Mouse (Mus musculus): ENCODE data around the gene Cc2d1b. TPM values are rescaled to one million over a fixed set of nuclear protein-coding genes. Genes with fewer than 3 reads are reported as not detected.

Cc2d1b gene
- total RNA-seq, 2 experiments from 2014 or later = 28.3 to 34.5 TPM

GRCm38 (mm10) chr4:108634696-108635095, 15.0 kb downstream of the Cc2d1b start:
- DNase-seq (ENCODE audit: low spot score in 2 of 2) = no peak
- intact Hi-C loops (cut with DNase I) = no loop called here

DNA sequence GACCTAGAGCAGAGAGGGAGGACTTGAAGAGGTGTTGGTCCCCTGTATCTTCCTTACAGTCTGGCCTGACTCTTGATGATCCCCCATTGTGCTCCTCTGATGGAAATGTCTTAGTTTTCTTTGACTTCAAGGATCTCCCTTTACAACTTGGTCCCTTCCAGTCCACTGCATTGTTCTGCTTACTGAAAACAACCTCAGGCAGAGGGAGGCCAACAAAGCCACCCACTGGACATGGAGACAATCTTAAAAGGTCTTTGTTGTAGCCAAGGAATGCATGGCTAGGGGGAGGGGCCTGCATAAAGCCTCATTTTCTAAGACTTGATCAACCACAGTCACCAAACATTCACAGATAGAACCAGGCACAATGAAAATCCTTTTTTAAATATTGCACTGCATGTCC, 15.4 kb downstream of the Cc2d1b start:
- DNase-seq (ENCODE audit: low spot score in 2 of 2) = no peak
- intact Hi-C loops (cut with DNase I) = no loop called here

- DNase-seq (ENCODE audit: low spot score in 2 of 2) = no peak
- intact Hi-C loops (cut with DNase I) = no loop called here
Observed at GRCm38 (mm10) chr4:108637721-108638120, 18.0 kb downstream of the Cc2d1b start.

- intact Hi-C loops (cut with DNase I) = no loop called here
- no peak for DNase-seq (ENCODE audit: low spot score in 2 of 2)
Observed at GRCm38 (mm10) chr4:108638752-108639151, 19.0 kb downstream of the Cc2d1b start.

GRCm38 (mm10) chr4:108664407-108664806, 44.7 kb downstream of the Cc2d1b start:
- peak; percentile 18 to 25 for DNase-seq (ENCODE audit: low spot score in 2 of 2)
- intact Hi-C loops (cut with DNase I) = no loop called here

Other genes starting within 250 kb of the Cc2d1b start
- not detected for gene Shisal2a, start 236.6 kb upstream of the Cc2d1b start, total RNA-seq (2021)
- 10 to 100 TPM in 1 of 2 experiments, 1 to 10 TPM in 1; 9.4 to 10.1 TPM for gene Gpx7, start 213.0 kb upstream of the Cc2d1b start, total RNA-seq (2021)
- gene Tut4, start 160.5 kb upstream of the Cc2d1b start, total RNA-seq (2021) = 10 to 100 TPM; 33.3 to 41.0 TPM
- gene Prpf38a, start 40.6 kb upstream of the Cc2d1b start, total RNA-seq (2021) = 10 to 100 TPM; 37.4 to 38.2 TPM
- under 1 TPM in 1 of 2 experiments, not detected in 1; 0.25 TPM for gene Orc1, start 40.5 kb upstream of the Cc2d1b start, total RNA-seq (2021)
- gene 3110021N24Rik, start 99.7 kb downstream of the Cc2d1b start, total RNA-seq (2021) = 1 to 10 TPM in 1 of 2 experiments, under 1 TPM in 1; 0.94 to 1.5 TPM
- gene Zfyve9, start 160.9 kb downstream of the Cc2d1b start, total RNA-seq (2021) = 10 to 100 TPM; 52.2 to 55.6 TPM
- gene Btf3l4, start 213.7 kb downstream of the Cc2d1b start, total RNA-seq (2021) = 10 to 100 TPM; 92.3 to 98.6 TPM
- gene Txndc12, start 214.7 kb downstream of the Cc2d1b start, total RNA-seq (2021) = 10 to 100 TPM; 40.4 to 45.2 TPM
- gene Kti12, start 227.8 kb downstream of the Cc2d1b start, total RNA-seq (2021) = 10 to 100 TPM; 15.5 to 16.6 TPM
- under 1 TPM; 0.27 to 0.40 TPM for gene A730015C16Rik, start 228.7 kb downstream of the Cc2d1b start, total RNA-seq (2021)